Mouse (Mus musculus) forebrain, embryonic 11.5 days (tissue): ENCODE measurements at regions not wholly inside any gene's neighbourhood (a gene's known extent, or its start where the extent isn't known, plus 50 kb on each side); places are given as distances from the start of the nearest gene placed in this dataset.

Experiments
- ATAC-seq: fragments of 200-750 bp; cut with Nextera tagmentation; replicated peaks from 2 replicates; pipeline ENCODE4 v1.8.0; 2017; ENCODE audit warnings: moderate TSS enrichment; ENCODE audit not compliant: low FRiP score
- DNase-seq: peaks from one replicate; pipeline ENCODE4 v3.0.0-alpha.2; 2017; ENCODE audit warnings: low spot score
- H3K27ac ChIP-seq: fragments of 300-500 bp; sonication (generic); 2 replicates; pipeline ENCODE4 v1.5.1; 2014; ENCODE audit warnings: low read depth, low read length
- H3K27me3 ChIP-seq: fragments of 300-500 bp; sonication (generic); 2 replicates; pipeline ENCODE4 v1.6.1; 2014; ENCODE audit warnings: mild to moderate bottlenecking, low read length, mixed read lengths; ENCODE audit not compliant: control insufficient read depth, insufficient read depth
- H3K36me3 ChIP-seq: fragments of 300-500 bp; sonication (generic); 2 replicates; pipeline ENCODE4 v1.6.1; 2014; ENCODE audit warnings: mild to moderate bottlenecking, low read length, moderate library complexity, mixed read lengths; ENCODE audit not compliant: control insufficient read depth, insufficient read depth
- H3K4me1 ChIP-seq: fragments of 300-500 bp; sonication (generic); replicated peaks from 2 replicates; pipeline ENCODE4 v1.6.1; 2014; ENCODE audit warnings: low read length, mixed read lengths; ENCODE audit not compliant: control insufficient read depth, insufficient read depth
- H3K4me2 ChIP-seq: fragments of 300-500 bp; sonication (generic); 2 replicates; pipeline ENCODE4 v1.6.1; 2014; ENCODE audit warnings: low read depth, mild to moderate bottlenecking, low read length, moderate library complexity, mixed read lengths; ENCODE audit not compliant: severe bottlenecking
- H3K4me3 ChIP-seq: fragments of 300-500 bp; sonication (generic); 2 replicates; pipeline ENCODE4 v1.5.1; 2014; ENCODE audit warnings: low read depth, low read length
- H3K9ac ChIP-seq: fragments of 300-500 bp; sonication (generic); 2 replicates; pipeline ENCODE4 v1.6.1; 2014; ENCODE audit warnings: low read length
- H3K9me3 ChIP-seq: fragments of 300-500 bp; sonication (generic); 2 replicates; pipeline ENCODE4 v1.6.1; 2016; ENCODE audit warnings: low read length, mixed read lengths; ENCODE audit not compliant: control insufficient read depth
- WGBS: fragments of 180-500 bp; shearing (Covaris S2); extraction: QIAGEN DNeasy Blood & Tissue Kit; methylation state at CpG from one replicate; pipeline ENCODE4 v1.1.7; 2014; 5-methylcytosine and 5-hydroxymethylcytosine counted together

- ATAC-seq (peak; percentile 59), DNase-seq (peak; percentile 68)
- peak overlapping the region; percentile 31; the same call in 1 of the 2 replicates for H3K4me2 ChIP-seq
- no peak overlapping the region for H3K9ac ChIP-seq
- peaks cover 46% of the 10 kb centered on the region for H3K27me3 ChIP-seq
- 14% methylated on average over 10 of the region's 10 CpGs for WGBS
- H3K9me3 ChIP-seq = no peaks in the 10 kb centered on the region
- no peaks in the 10 kb centered on the region for H3K36me3 ChIP-seq
- no peak overlapping the region for H3K4me3 ChIP-seq
- H3K27ac ChIP-seq = peak overlapping the region; percentile 77
- peaks cover 4% of the 10 kb centered on the region; the same call in 1 of the 2 replicates for H3K4me1 ChIP-seq
Measured at GRCm38 (mm10) chr7:69949647-69950121, 416.9 kb downstream of the Nr2f2 start.

- no peaks in the 10 kb centered on the region for H3K9me3 ChIP-seq
- DNase-seq = no peak
- H3K27me3 ChIP-seq = peaks cover 29% of the 10 kb centered on the region
- peaks cover 4% of the 10 kb centered on the region; the same call in 1 of the 2 replicates for H3K4me1 ChIP-seq
- no peak overlapping the region for H3K27ac ChIP-seq
- ATAC-seq = no peak
- H3K4me2 ChIP-seq = no peak overlapping the region
- no peak overlapping the region for H3K9ac ChIP-seq
- no peak overlapping the region for H3K4me3 ChIP-seq
- WGBS = 91% methylated on average over 3 of the region's 3 CpGs
- no peaks in the 10 kb centered on the region for H3K36me3 ChIP-seq
Measured at GRCm38 (mm10) chr7:69946396-69946795, 420.1 kb downstream of the Nr2f2 start.

- peaks cover 20% of the 10 kb centered on the region for H3K27me3 ChIP-seq
- H3K27ac ChIP-seq = no peak overlapping the region
- H3K4me1 ChIP-seq = no peaks in the 10 kb centered on the region
- ATAC-seq (no peak), DNase-seq (no peak)
- H3K9ac ChIP-seq = no peak overlapping the region
- no peaks in the 10 kb centered on the region for H3K36me3 ChIP-seq
- 94% methylated on average over 6 of the region's 6 CpGs for WGBS
- H3K4me3 ChIP-seq = no peak overlapping the region
- no peak overlapping the region for H3K4me2 ChIP-seq
- H3K9me3 ChIP-seq = no peaks in the 10 kb centered on the region
Measured at GRCm38 (mm10) chr7:69941881-69942280, 424.7 kb downstream of the Nr2f2 start.

- H3K4me2 ChIP-seq = no peak overlapping the region
- no peak for DNase-seq
- no peak overlapping the region for H3K27ac ChIP-seq
- H3K9ac ChIP-seq = no peak overlapping the region
- no peak for ATAC-seq
- H3K27me3 ChIP-seq = no peaks in the 10 kb centered on the region
- 93% methylated on average over 5 of the region's 5 CpGs for WGBS
- no peak overlapping the region for H3K4me3 ChIP-seq
- no peaks in the 10 kb centered on the region for H3K4me1 ChIP-seq
- H3K36me3 ChIP-seq = no peaks in the 10 kb centered on the region
- H3K9me3 ChIP-seq = no peaks in the 10 kb centered on the region
Measured at GRCm38 (mm10) chr7:69925261-69925660, 441.3 kb downstream of the Nr2f2 start.

- Histone ChIP-seq H3K9me3 (no peaks in the 10 kb centered on the region), H3K4me2 (no peak overlapping the region), H3K4me1 (no peaks in the 10 kb centered on the region), H3K27ac (no peak overlapping the region), H3K9ac (no peak overlapping the region), H3K4me3 (no peak overlapping the region), H3K36me3 (no peaks in the 10 kb centered on the region), H3K27me3 (no peaks in the 10 kb centered on the region)
- ATAC-seq (no peak), DNase-seq (no peak)
Measured at GRCm38 (mm10) chr7:69924551-69924950, 442.0 kb downstream of the Nr2f2 start.

GRCm38 (mm10) chr7:69911760-69912159 is 454.8 kb downstream of the Nr2f2 start:
- Histone ChIP-seq H3K27me3 (no peaks in the 10 kb centered on the region), H3K36me3 (no peaks in the 10 kb centered on the region), H3K27ac (no peak overlapping the region), H3K9ac (no peak overlapping the region), H3K4me3 (no peak overlapping the region), H3K4me1 (no peaks in the 10 kb centered on the region), H3K4me2 (no peak overlapping the region), H3K9me3 (no peaks in the 10 kb centered on the region)
- 82% methylated on average over 4 of the region's 4 CpGs for WGBS
- DNase-seq = no peak
- no peak for ATAC-seq

GRCm38 (mm10) chr7:69890503-69891061 is 476.0 kb downstream of the Nr2f2 start:
- ATAC-seq (peak; percentile 55; the same call in 1 of the 2 replicates), DNase-seq (no peak)
- Histone ChIP-seq H3K9me3 (no peaks in the 10 kb centered on the region), H3K27ac (no peak overlapping the region), H3K4me2 (no peak overlapping the region), H3K9ac (no peak overlapping the region), H3K4me3 (no peak overlapping the region), H3K27me3 (no peaks in the 10 kb centered on the region), H3K4me1 (no peaks in the 10 kb centered on the region), H3K36me3 (no peaks in the 10 kb centered on the region)
- WGBS = 54% methylated on average over 9 of the region's 9 CpGs

- DNase-seq (no peak), ATAC-seq (no peak)
- H3K4me3 ChIP-seq = no peak overlapping the region
- H3K4me1 ChIP-seq = no peaks in the 10 kb centered on the region
- 88% methylated on average over 7 of the region's 7 CpGs for WGBS
- no peaks in the 10 kb centered on the region for H3K36me3 ChIP-seq
- no peaks in the 10 kb centered on the region for H3K9me3 ChIP-seq
- H3K4me2 ChIP-seq = no peak overlapping the region
- H3K27ac ChIP-seq = no peak overlapping the region
- H3K27me3 ChIP-seq = no peaks in the 10 kb centered on the region
- no peak overlapping the region for H3K9ac ChIP-seq
Measured at GRCm38 (mm10) chr7:69888251-69888650, 478.3 kb downstream of the Nr2f2 start.

- ATAC-seq = no peak
- Histone ChIP-seq H3K4me1 (no peaks in the 10 kb centered on the region), H3K36me3 (no peaks in the 10 kb centered on the region), H3K27ac (no peak overlapping the region), H3K4me2 (no peak overlapping the region), H3K9me3 (no peaks in the 10 kb centered on the region), H3K27me3 (no peaks in the 10 kb centered on the region), H3K9ac (no peak overlapping the region), H3K4me3 (no peak overlapping the region)
- no peak for DNase-seq
Measured at GRCm38 (mm10) chr7:69877031-69877430, 489.5 kb downstream of the Nr2f2 start.
